Mouse (Mus musculus) megakaryocyte-erythroid progenitor cell, adult 5-6 weeks (primary cell): ENCODE data around the gene Mrpl36. TPM values are rescaled to one million over a fixed set of nuclear protein-coding genes. Genes with fewer than 3 reads are reported as not detected.

ENCODE experiments used
- ATAC-seq: replicated peaks from 2 replicates; pipeline ENCODE4 v1.8.0; 2016; ENCODE audit warnings: mild to moderate bottlenecking, inconsistent platforms; ENCODE audit not compliant: severe bottlenecking, poor library complexity, low FRiP score, low TSS enrichment
- total RNA-seq, 2 experiments: library from RNA; stranded (forward) in 1 of 2; stranded (reverse) in 1 of 2; fragments of 200-1000, 215-1000 nt in 1 of 2; fragments of >200 nt in 1 of 2; fragmentation: Nextera tagmentation in 1 of 2; gene quantifications; 2 replicates each; pipeline ENCODE4 v1.2.3; 2014 to 2017

The Mrpl36 gene
- total RNA-seq (2014; fragmentation: Nextera tagmentation) (113 and 157 TPM in 2 replicates), total RNA-seq (2017) (49.6 and 60.0 TPM in 2 replicates)

- ATAC-seq: peak; percentile 81
Observed at GRCm38 (mm10) chr13:73327827-73328698, at the start of gene Mrpl36, which contains the start of gene Ndufs6. TSS of gene Mrpl36 (plus strand) at chr13:73328513. TSS of gene Ndufs6 (minus strand) at chr13:73328542.

GRCm38 (mm10) chr13:73279196-73279595 is 49.1 kb upstream of the Mrpl36 start:
- ATAC-seq: no peak

- no peak for ATAC-seq
Observed at GRCm38 (mm10) chr13:73282407-73282806, 45.9 kb upstream of the Mrpl36 start.

GRCm38 (mm10) chr13:73283534-73283933 is 44.8 kb upstream of the Mrpl36 start:
- no peak for ATAC-seq

- no peak for ATAC-seq
Observed at GRCm38 (mm10) chr13:73290206-73290605, 38.1 kb upstream of the Mrpl36 start.

- no peak for ATAC-seq
Observed at GRCm38 (mm10) chr13:73291102-73291501, 37.2 kb upstream of the Mrpl36 start.

GRCm38 (mm10) chr13:73298717-73299116 is 29.6 kb upstream of the Mrpl36 start:
- ATAC-seq: no peak

GRCm38 (mm10) chr13:73299322-73299721 is 29.0 kb upstream of the Mrpl36 start:
- ATAC-seq: no peak

- no peak for ATAC-seq
Observed at GRCm38 (mm10) chr13:73304729-73305128, 23.6 kb upstream of the Mrpl36 start.

GRCm38 (mm10) chr13:73305398-73306084 is 22.8 kb upstream of the Mrpl36 start:
- ATAC-seq: no peak

- no peak for ATAC-seq
Observed at GRCm38 (mm10) chr13:73306085-73306410, 22.3 kb upstream of the Mrpl36 start.

GRCm38 (mm10) chr13:73306430-73306829 is 21.9 kb upstream of the Mrpl36 start:
- ATAC-seq: no peak

GRCm38 (mm10) chr13:73310183-73310929 is 18.0 kb upstream of the Mrpl36 start:
- ATAC-seq: peak; percentile 74

- no peak for ATAC-seq
Observed at GRCm38 (mm10) chr13:73320048-73320447, 8.3 kb upstream of the Mrpl36 start.

- ATAC-seq: no peak
Observed at GRCm38 (mm10) chr13:73322626-73323025, 5.7 kb upstream of the Mrpl36 start.

GRCm38 (mm10) chr13:73323406-73323805 is 4.9 kb upstream of the Mrpl36 start:
- no peak for ATAC-seq

GRCm38 (mm10) chr13:73330844-73331501 is 2.7 kb downstream of the Mrpl36 start:
- ATAC-seq: peak; percentile 82

- peak; percentile 8; the same call in 1 of the 2 replicates for ATAC-seq
Observed at GRCm38 (mm10) chr13:73331736-73332135, 3.4 kb downstream of the Mrpl36 start.

- ATAC-seq: no peak
Observed at GRCm38 (mm10) chr13:73336753-73337152, 8.4 kb downstream of the Mrpl36 start.
